Mouse (Mus musculus) mesoderm, embryonic 11.5 days (tissue): ENCODE results near the gene Cnpy1.
A peak's percentile ranks its signal among the peaks of the same experiment; 100 is the strongest.

ENCODE experiments used
- DNase-seq: peaks from one replicate; pipeline ENCODE4 v3.0.0-alpha.2; 2012; ENCODE audit warnings: low read depth, low spot score

Cnpy1 gene

DNA sequence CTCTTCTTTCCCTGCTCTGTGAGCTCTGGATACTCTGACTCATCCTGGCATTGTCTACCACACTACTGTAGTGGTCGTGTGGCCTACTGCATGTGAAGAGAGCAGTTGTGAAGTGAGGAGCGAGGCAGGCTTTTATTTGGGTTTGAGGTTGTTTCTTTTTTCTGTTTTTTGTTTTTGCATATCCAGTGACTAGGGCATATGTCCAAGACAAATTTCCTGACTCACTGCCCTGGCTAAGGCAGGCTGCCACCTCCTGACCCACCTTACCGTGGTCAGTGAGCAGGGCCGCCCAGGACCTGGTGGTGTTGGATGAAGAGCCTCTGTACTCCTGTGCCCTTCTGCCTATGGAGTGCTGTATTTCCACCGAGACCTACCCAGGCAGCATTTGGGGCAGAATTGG lies 5.8 kb downstream of the Cnpy1 start:
- DNase-seq, result no peak

DNA sequence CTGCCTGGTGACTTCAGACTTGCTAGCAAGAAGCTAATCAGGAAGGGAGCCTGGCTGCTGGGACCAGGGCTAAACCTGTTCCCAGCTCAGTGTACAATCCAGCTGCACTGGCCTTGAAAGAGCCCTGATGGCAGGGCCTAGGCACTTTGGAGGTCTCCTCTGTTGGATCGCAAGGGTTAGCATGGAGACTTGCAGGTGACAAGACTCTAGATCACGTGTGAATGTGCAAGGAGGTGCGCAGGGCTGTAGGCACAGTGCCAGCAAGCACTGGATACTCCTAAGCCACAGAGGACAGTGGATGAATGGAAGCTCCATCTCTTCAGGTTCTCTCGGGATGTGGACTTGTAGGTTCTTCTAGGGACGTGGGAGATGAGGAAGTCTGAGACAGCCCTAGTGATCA lies 6.7 kb downstream of the Cnpy1 start:
- no peak for DNase-seq

DNA sequence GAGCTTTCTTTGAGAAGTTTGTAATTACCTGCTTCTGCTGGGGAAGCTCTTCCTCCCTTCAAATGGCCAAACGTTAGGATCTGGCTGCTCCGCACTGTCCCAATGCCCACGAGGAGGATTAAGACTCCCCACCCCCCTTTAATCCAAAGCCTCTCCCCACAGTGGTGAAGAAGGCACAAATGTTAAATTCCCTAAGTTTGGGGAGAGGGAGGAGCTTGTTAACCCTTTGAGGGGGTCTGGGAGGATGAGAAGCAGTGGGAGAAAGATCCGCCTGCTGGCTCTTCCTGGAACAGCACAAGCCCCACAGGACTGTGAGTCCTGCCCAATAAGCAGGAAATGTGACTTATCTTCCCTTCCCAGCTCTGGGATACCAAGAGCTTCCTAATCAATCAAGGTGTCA lies 7.5 kb downstream of the Cnpy1 start:
- DNase-seq, result peak; percentile 34

DNA sequence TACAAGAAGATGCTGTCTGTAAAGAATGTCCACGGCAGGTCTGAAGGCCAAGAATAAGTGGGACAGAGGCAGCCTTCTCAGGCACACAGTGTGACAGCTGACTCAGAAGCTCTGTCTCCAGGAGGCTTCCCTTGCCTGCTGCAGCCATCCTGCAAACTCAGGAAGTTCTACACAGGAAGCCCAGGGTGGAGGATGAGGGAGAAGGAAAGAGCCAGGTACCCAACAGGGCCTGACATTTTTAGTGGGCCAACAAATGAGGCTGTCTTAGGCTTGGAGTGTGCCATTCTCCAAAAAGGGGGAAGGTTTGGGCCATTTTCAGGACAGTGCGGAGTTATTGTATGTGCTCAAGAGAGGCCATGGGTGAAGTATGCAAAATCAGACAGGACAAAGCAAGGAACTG lies 7.9 kb downstream of the Cnpy1 start:
- no peak for DNase-seq

DNA sequence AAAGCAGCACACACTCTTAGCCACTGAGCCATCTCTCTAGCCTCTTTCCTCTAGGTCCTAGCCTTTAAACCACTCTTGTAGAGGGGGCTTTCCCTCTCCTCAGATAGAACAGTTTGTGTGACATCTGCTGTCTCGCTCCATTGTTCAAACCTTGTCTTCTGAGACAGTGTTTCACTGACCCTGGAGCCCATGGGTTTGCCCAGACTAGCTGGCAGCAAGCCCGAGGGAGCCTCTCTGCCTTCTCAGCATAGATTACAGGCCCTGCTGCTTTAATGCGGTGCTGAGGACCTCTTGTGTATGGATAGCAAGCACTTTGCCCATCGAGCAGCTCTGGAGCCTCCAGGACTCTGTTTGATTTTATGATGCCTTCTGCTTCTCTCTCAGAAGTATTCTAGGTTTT lies 8.6 kb downstream of the Cnpy1 start:
- DNase-seq, result no peak

DNA sequence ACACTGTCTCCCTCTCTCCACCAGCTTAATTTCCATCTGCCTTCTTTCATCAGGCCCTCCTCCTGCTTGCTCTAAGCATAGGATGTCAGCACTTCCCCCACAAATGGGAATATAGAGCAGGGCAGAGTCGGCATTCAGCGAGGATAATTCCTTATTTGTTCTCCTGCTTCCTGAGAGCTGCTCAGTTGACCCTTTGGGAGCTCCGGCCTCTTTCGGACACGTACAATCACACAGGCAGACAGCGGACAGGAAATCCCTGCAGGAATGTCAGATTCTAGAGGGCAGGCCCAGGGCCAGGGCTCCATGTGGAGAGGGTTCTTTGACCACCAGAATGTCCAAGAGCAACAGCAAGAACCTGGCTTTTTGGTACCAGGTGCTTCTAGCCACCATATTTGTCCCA lies 9.5 kb downstream of the Cnpy1 start:
- peak; percentile 22 for DNase-seq

DNA sequence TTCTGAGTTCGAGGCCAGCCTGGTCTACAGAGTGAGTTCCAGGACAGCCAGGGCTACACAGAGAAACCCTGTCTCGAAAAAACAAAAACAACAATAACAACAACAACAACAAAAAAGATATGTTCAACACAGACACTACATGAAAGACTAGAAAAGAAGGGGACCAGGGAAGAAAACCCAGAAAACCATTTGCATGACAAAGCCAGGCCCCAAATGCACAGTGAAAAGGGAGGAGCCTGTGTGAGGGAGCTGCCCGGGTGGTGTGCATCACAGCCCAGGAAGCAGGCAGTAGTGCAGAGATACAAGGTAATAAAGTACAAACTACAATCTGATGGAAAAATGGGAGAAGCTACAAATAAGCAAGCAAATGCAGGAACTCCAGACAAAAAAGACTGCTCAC lies 13.5 kb downstream of the Cnpy1 start:
- no peak for DNase-seq

DNA sequence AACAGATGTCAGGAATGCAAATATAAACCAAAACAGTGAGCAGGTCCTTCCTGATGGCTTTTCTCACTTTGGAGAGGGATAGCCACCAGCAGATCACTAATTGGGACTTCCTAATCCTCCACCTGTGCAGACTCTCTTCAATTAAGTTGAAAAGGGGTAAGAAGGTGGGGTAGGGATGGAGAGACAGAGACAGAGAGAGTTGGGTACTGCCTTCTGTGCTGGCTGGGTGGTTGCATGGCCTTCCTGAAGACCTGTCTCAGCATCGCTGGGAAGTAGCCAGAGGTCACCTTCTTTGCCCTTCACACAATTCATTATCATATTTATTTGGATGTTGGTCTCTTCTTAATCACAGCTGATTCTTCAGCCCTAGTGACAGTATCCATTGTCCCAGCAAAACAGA lies 26.0 kb downstream of the Cnpy1 start:
- no peak for DNase-seq

DNA sequence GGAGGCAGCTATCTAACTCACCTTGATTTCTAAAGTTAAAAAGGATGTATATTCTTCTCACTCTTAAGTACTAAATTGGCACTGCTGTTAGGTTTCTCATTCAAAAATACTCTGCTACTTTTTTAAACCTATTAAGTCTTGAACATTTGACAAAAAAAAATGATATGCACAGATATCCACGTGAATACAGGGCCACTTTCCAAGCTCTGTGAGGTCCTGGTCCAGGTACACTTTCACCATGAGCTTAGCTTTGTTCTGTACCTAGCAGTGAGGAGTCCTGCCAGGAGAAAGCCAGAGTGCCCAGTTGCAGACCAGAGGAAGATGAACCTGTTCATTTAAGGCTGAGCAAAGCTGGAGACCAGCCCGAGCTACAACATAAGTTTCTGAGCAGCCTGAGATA lies 32.2 kb downstream of the Cnpy1 start:
- no peak for DNase-seq

DNA sequence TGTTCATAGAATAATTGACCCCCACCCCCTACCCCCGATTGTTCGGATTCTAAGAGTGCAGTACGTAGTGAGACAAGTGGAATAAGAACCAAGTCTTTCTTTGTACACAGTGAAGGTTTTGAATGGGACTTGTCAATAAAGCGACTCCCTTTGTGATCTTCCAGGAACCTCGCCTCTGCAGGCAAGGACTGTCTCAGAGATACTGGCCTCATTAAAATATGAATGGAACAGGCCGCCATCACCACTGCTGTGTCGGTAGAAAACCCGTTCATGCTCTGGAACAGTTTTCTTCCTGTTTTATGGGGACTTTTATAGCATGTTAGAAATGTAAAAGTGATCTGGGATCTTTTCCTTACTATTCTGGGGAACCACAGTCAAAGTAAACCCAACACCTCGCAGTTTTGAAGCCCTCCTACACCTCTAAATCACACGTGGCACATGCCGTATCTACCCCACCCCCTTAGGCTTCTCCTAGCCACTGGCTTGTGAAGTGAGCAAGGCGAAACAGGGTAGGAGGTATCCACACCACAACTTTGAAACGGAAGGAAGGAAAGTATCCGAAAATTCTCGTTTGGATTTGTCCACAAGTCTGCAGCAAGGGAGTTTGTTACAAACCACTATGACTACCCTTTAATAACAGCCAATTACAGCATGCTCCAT lies 33.8 kb downstream of the Cnpy1 start:
- DNase-seq, result peak; percentile 40

DNA sequence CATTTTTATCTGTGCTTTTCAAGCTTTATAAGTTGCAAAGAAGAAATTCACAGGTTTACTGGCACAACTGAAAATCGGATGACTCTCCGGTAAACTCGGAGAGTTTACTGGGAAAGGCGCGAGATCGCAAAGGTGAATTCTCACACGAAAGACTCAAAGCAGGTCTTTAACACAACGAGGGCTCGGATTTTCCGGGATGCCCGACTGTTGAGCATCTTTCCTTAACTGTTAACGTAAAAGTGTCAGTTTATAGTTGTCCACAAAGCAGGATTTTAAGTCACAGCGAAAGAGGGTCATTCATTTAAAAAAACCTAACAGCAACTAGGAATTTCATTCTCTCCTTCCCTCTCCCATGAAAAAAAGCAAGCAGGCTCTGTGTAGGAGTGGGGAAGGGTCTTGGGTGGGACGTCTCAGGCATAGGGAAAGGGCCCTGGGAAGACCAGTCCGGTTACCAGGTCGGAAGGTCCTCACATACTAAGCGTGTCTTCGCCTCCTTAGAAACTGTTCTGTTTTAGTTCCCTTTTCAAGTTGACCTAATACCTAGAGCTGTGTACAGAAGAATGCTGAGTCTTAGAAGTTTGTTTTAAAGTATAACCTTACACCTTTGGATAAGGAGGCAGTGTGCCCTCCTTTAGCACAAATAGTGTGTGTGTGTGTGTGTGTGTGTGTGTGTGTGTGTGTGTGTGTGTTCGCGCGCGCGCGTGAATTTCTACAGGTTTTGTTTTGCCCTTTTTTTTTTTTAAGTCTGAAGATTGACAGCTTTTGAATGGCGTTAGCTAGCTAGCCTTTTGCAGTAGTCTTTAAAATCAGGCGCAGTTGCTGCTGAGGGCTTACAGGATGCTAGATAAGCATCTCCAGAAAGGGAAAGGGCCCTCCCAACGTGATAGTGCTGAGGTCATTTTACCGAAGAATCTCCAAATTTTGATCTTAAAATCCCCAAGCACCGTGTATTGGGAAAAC lies 34.7 kb downstream of the Cnpy1 start:
- peak; percentile 21 for DNase-seq

DNA sequence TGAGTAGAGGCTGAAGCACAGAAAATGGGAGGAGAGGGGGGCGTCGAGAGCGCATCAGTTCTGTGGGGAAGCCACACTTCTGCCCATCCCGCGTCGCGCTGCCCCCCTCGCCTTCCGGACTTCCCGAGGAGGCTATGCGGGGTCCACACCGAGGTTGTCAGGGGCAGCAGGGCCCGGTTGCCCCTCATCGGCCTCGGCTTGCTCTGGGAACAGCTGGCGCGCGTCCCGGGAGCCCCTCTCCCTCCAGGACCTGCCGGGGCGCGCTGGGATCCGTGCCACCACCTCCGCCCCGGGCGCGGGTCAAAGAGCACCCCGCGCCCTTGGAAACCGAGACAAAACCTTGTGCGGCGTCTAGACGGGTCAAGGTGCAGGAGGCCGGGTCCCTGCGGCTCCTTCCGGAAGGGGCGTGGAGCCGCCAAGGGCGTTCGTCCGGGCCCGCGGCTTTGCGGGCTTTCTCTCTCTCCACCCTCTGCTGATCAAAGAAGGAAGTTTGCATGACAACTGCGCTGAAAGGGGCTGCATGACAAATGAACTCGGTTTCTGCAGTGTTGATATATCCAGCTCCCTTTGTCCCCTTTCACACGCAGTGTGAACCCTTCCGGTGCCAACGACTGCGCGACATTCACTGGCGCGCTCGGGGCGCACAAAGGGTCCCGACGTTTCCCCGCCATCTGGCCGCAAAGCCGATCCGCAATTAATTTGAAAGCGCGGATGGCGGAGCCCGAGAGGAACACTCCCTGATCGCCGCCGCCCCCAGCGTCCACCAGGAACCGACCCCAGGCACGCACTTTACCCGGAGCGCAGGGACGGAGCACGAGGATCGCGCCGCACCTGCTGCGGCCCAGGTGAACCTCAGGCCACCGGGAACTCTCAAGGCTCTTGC lies 35.8 kb downstream of the Cnpy1 start:
- peak; percentile 64 for DNase-seq

DNA sequence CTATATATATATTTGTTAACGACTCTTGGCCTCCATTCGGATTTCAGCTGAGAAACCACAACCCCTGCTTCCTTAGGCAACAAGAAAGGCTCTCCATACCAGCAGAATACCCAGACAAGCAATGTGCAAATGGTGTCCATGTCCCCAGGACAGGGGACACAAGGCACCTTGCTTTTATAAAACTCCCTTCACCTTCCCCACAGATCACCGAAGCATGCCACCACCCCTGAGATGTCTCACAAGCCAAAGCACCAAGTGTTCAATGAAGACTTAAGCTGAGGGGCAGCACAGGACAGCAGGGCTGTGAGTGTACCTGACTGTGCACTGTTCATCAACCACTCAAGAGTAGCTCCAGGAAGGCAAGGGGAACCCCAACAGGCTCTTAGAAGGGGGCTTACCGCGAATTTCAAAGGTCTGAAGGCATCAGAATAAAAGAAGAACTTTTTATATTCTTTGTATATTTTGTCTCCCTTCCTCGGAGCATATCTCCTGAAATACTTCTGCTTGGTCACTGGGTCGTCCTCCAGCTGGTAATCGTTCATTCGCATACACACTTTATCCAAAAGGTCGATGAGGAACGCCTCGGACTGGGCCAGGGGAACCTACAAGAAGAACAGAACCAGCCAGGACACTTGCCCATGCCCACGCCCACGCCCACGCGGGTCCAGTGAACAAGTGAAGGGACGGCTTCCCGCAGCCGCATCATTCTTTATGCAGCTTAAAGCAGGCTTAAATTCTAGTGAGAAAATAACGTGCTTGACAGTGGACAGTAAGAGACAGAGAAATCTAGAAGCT lies 36.7 kb downstream of the Cnpy1 start:
- no peak for DNase-seq

DNA sequence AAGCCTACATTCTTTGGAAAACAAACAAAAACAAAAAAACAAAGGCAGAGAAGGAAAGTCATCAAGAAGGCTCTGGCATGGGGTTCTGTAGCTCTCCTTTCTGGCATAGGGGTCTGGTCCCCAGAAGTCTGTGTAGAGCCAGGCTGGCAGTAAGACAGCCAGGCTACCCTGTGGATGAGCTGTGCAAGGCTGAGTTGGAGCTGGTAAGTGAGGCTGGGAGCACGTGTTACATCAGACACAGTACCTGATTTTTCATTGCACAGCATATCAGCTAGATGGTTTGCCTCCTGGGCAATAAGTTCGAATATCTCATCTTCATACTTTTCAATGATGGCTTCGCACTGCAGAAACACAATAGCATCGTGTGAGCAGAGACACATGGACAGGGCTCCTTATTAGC lies 38.6 kb downstream of the Cnpy1 start:
- no peak for DNase-seq

DNA sequence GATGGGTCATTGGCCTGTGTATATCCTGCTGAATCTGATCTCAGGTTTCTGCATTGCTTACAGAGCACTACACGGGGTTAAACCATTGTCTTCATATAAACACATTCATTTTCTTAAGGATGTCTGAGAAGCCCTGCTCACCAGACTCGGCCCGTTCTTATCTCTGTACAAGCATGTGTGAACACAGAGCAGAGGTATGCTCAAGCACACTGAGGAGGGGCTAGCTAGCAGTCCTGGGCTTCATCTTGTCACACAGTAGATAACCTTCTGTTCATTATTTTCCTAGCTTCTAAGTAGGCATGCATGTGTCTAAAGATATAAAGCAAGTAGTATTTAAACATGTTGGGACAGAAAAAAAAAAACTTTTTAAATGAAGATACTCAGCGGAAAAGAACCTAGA lies 39.2 kb downstream of the Cnpy1 start:
- DNase-seq, result no peak

DNA sequence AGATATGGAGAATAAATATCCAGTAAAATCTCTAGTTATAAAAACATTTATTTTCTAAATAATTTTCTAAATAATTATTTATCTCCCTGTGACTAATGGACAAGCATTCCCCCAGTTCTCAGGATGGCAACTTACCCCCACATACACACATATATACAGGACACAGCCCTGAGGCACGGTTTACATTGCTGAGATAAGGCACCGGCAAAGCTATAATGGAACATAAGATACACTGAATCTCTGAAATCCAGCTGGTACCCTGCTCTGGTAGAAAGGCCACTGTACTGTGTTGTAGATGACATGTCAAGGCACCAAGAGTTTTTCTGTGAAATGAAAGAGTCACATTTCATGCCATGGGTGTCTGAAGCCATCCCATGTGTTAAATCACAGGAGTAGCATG lies 40.9 kb downstream of the Cnpy1 start:
- no peak for DNase-seq

DNA sequence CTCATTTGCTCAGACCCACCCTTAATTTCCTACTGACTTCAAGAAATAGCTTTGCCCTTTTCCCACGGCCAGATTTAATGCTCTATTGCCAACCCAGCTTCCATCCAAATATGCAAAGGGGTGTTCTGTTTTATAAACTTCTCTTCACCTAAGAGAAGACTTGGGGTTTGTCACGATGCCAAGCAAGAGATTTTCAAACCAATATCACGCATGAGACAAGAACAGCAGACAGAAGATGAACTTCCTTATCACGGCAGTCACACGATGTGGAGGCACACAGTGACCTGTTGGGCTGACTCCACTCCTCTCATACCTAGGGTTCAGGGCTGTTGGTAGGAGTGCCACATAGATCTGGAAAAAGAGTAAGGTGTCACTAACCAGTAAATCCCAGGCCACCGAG lies 42.5 kb downstream of the Cnpy1 start:
- no peak for DNase-seq

DNA sequence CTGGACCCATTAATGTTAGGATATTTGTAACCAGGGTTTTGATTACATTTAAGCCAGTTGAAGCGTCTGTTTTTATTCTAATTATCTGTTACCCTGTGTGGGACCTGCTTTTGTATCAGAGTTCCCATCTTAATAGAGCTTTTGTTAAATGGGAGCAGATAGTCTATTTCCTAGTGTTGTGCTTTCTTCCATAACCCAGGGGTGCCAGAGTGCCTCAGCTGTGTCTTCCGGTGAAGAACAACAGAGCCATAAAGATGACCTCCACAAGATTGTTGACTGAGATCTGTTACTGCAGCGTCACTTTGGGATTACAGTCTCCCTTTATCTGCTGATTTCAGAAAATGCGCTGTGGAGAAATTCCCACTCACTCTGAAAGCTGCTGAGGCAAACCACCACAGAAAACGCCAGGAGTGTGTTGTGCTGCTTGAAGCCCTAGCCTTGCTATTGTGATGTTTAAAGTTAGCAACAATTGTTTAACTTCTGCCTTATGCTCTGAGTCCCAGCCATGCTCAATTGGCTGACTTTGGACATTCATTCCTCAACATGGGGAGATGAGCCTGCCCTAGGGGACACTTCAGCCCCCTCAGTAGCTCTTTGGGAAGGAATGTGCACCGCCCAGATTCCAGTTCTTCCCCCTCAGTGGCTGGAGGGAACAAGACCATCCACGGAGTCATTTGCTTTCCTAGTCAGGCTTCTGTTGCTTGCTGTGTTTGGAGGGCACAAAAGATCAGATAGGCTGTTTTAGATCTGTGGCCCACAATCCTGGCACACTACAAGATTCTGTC lies 46.3 kb downstream of the Cnpy1 start:
- DNase-seq, result no peak

DNA sequence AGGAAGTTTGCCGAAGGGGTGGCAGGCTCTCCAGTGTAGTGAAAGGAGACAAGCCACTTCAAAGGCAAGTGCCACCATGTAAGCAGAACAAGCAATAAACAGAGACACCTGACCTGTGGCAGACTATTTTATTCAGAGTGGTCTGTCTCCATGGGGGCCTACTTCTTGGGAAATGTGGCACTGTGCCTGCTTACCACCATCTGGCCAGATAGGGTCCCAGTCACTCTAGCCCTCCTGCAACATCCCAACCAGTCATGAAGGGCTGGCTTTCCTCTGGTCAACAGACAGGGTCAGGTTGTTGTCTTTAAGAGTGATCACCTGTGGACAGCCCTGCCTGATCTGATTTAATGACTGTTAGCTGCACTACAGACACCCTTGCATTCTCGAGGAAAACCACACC lies 50.1 kb downstream of the Cnpy1 start:
- no peak for DNase-seq

DNA sequence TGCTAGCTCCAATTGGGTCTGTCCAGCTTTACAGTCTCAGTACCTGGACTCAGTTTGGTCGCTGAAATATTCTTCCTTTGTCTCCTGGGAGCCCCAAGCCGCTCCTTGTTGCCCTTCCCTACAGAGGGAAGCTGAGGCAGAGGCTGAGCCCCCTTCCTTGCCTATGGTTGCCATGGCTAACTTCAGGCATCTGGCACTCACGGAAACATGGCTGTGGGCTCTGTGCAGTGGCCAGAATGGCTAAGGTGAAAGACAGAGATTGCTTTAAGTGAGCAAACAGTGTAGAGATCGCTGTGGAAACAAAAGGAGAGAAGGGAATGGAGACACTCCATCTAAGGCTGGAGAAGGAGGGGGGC lies 53.5 kb downstream of the Cnpy1 start:
- no peak for DNase-seq
